Mouse (Mus musculus) megakaryocyte, embryonic 14.5 days (primary cell): ENCODE measurements at regions not wholly inside any gene's neighbourhood (a gene's known extent, or its start where the extent isn't known, plus 50 kb on each side); places are given as distances from the start of the nearest gene placed in this dataset.

Source experiments
- FLI1 ChIP-seq: IDR thresholded peaks from 2 replicates; pipeline ENCODE4 v1.6.1; 2012; ENCODE audit warnings: low read length, inconsistent platforms, mixed read lengths
- GATA1 ChIP-seq: IDR thresholded peaks from 3 replicates; pipeline ENCODE4 v1.6.1; 2012; ENCODE audit warnings: mixed read lengths, low read length, inconsistent platforms, borderline replicate concordance

DNA sequence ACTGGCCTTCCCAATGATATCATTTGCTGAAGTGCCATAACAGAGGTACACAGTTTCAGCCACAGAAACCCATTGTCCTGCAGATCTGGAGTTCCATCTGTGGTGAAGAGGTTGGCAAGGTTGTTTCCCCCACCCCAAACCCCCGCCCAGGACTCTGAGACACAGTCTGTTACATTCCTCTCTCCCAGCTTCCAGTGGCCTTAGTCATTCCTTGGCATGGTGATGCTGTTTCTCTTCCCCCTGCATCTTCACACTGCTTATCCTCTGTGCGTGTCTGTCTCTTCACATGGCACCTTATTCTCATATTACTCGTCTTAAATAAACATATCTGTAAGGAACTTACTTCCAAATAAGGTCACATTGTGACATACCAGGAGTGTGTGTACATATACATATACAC, 206.5 kb downstream of the Nfkbiz start:
- TF ChIP-seq GATA1 (no peak), FLI1 (no peak)
